Mouse (Mus musculus): ENCODE data around the gene Haus4. TPM values are rescaled to one million over a fixed set of nuclear protein-coding genes. Genes with fewer than 3 reads are reported as not detected.

The Haus4 gene
- total RNA-seq, 2 experiments from 2014 or later, result 45.6 to 52.5 TPM

DNA sequence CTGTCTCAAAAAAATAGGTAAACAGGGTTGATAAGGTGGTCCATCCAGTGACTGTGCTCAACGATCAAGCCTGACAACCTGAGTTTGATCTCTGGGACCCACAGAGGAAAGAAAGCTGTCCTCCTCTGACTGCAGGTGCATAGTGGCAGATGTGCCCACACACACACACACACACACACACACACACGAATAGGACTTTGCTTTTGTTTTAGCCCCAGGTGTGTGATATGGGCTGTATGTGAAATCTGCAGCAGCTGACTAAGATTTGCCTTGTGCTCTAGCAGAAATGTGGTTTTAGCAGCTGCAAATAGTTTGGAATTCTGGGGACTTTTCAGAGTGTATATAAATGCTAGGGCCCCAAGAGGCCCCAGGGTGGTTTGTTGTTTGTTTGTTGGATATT, 55.1 kb downstream of the Haus4 start:
- DNase-seq (ENCODE audit: low spot score in 2 of 2), result no peak

DNA sequence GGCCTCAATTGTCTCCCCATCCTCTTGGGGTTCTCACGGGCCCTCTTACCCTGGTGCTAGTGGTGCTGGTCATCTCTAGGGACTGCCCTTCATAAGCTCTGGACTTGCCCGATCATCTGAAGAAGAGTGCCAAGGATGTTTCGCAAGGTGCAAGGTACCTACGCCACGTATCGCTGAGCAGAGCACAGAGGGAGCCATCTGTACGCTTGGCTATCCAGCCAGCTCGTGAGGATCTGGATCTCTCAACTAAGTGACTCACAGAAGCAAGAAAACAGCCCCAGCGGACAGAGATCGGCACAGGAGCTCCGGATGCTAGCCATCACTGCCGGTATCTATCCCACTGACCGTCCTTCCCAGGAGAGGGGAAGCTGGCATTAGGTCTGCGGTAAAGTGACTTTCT, 57.7 kb downstream of the Haus4 start:
- DNase-seq (ENCODE audit: low spot score in 2 of 2), result no peak

- DNase-seq (ENCODE audit: low spot score in 2 of 2), result no peak
Measured at GRCm38 (mm10) chr14:54494234-54494633, 60.2 kb downstream of the Haus4 start.

- DNase-seq (ENCODE audit: low spot score in 2 of 2), result no peak
Measured at GRCm38 (mm10) chr14:54493236-54493635, 61.2 kb downstream of the Haus4 start.

DNA sequence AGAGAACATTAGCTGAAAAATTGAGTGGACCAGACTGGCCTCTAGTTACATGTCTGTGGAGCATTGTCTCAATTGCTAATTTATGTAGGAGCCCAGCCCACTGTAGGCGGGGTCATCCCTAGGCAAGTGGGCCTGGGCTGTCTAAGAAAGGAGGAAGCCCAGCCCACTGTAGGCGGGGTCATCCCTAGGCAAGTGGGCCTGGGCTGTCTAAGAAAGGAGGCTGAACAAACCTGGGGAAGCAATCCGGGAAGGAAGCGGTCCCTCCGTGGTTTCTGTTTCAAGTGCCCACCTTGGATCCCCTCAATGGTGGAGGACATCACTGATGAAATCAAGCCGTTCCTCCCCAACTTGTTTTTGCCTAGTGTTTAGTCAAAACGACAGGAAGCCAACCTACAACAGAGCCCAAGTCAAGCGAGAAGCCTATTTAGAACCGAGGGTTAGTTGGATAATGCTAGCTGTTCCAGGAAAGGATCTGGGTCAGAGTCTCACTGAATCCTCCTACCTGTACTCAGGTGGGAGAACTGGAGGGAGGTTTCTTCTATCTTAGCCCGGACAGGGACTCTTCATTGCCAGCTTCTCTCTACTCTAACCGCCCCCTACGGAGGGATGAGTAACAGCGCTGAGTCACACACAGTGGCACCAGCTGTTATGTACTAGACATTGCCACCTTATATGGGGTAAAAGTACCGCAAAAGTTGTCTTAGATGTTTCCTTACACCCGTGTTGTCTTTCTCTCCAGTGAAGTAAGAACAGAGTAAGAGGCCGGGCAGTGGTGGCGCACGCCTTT, 61.9 kb downstream of the Haus4 start:
- no peak for DNase-seq (ENCODE audit: low spot score in 2 of 2)

Other genes starting within 250 kb of the Haus4 start
- 100 to 1,000 TPM; 147 to 149 TPM for gene Oxa1l, start 193.8 kb downstream of the Haus4 start, total RNA-seq (2021)
- 10 to 100 TPM in 1 of 2 experiments, 1 to 10 TPM in 1; 8.0 to 18.2 TPM for gene Slc7a7, start 136.8 kb downstream of the Haus4 start, total RNA-seq (2021)
- gene Mrpl52, start 127.7 kb downstream of the Haus4 start, total RNA-seq (2021), result 100 to 1,000 TPM; 219 to 235 TPM
- 100 to 1,000 TPM; 215 to 216 TPM for gene Mmp14, start 123.0 kb downstream of the Haus4 start, total RNA-seq (2021)
- 10 to 100 TPM; 77.0 to 88.0 TPM for gene Lrp10, start 90.5 kb downstream of the Haus4 start, total RNA-seq (2021)
- gene Rem2, start 78.5 kb downstream of the Haus4 start, total RNA-seq (2021), result 1 to 10 TPM; 1.6 to 2.3 TPM
- 10 to 100 TPM; 47.0 to 51.8 TPM for gene Prmt5, start 37.1 kb downstream of the Haus4 start, total RNA-seq (2021)
- 10 to 100 TPM; 27.3 to 27.5 TPM for gene Ajuba, start 22.9 kb upstream of the Haus4 start, total RNA-seq (2021)
- gene 4931414P19Rik, start 51.4 kb upstream of the Haus4 start, total RNA-seq (2021), result 1 to 10 TPM; 6.4 to 7.8 TPM
- 100 to 1,000 TPM; 219 to 220 TPM for gene Psmb5, start 63.4 kb upstream of the Haus4 start, total RNA-seq (2021)
- gene Psmb11, start 66.8 kb upstream of the Haus4 start, total RNA-seq (2021), result not detected
- not detected for gene Gm17606, start 86.3 kb upstream of the Haus4 start, total RNA-seq (2021)
- 1 to 10 TPM; 4.0 to 5.2 TPM for gene Cdh24, start 86.7 kb upstream of the Haus4 start, total RNA-seq (2021)
- 10 to 100 TPM; 38.2 to 43.0 TPM for gene 1700123O20Rik, start 131.6 kb upstream of the Haus4 start, total RNA-seq (2021)
- gene Acin1, start 132.3 kb upstream of the Haus4 start, total RNA-seq (2021), result 100 to 1,000 TPM; 252 to 273 TPM
- gene Gm29776, start 144.2 kb upstream of the Haus4 start, total RNA-seq (2021), result under 1 TPM; 0.11 TPM
- gene Cebpe, start 157.6 kb upstream of the Haus4 start, total RNA-seq (2021), result 1 to 10 TPM in 1 of 2 experiments, under 1 TPM in 1; 0.78 to 1.6 TPM
- gene Slc7a8, start 227.3 kb upstream of the Haus4 start, total RNA-seq (2021), result 10 to 100 TPM; 60.0 to 66.7 TPM

Measured in adrenal gland, postnatal 4 days (tissue).